ENCODE assay signal across 11 mouse cellular contexts in genomic region chr11:6256490-6257072, GRCm38 (mm10). TPM values are rescaled to one million over a fixed set of nuclear protein-coding genes. Genes with fewer than 3 reads are reported as not detected.
A peak's percentile ranks its signal among the peaks of the same experiment; 100 is the strongest.
DNase-seq lines count a peak whose midpoint lies in the region; ATAC-seq lines count a peak whose summit lies in the region.
"Had no signal": no experiment of that assay in that cellular context is flagged by ENCODE, and none has a peak within 500 bp of the region (broad histone marks: within the 10 kb centered on the region; RNA-seq: fewer than 3 reads in every experiment).

No protein-coding gene starts in this region.

- no peaks in the 10 kb centered on the region for H3K27me3 ChIP-seq in limb, embryonic 12.5 days
- no peaks in the 10 kb centered on the region for H3K27me3 ChIP-seq in limb, embryonic 10.5 days (ENCODE audit: low read depth, poor library complexity, severe bottlenecking)
- H3K27me3 ChIP-seq in hindbrain, embryonic 12.5 days: no peaks in the 10 kb centered on the region
- H3K27me3 ChIP-seq in limb, embryonic 13.5 days: no peaks in the 10 kb centered on the region

- no peak for DNase-seq in limb, embryonic 10.5 days (ENCODE audit: low spot score)
- peak; percentile 44 to 55 for DNase-seq in adrenal gland, postnatal 36 days
- no peak for DNase-seq in frontal cortex, postnatal 36 days (ENCODE audit: low spot score in 2 of 2)
- DNase-seq in cerebellum, adult 9-10 months: no peak
- DNase-seq: gastrocnemius, postnatal 10 days had no signal

- no peaks in the 10 kb centered on the region for H3K9me3 ChIP-seq in limb, embryonic 12.5 days
- no peaks in the 10 kb centered on the region for H3K9me3 ChIP-seq in limb, embryonic 10.5 days (replicated peaks)
- no peaks in the 10 kb centered on the region for H3K9me3 ChIP-seq in hindbrain, embryonic 12.5 days (replicated peaks)
- H3K9me3 ChIP-seq in limb, embryonic 13.5 days: no peaks in the 10 kb centered on the region

- WGBS in limb, embryonic 12.5 days: 68% methylated on average over 6 of the region's 6 CpGs
- WGBS in limb, embryonic 10.5 days: 76% methylated on average over 6 of the region's 6 CpGs
- WGBS in hindbrain, embryonic 12.5 days: 75% methylated on average over 6 of the region's 6 CpGs
- whole genome bisulfite sequencing in limb, embryonic 13.5 days: 65% methylated on average over 6 of the region's 6 CpGs

- peak; percentile 43; the same call in 1 of the 2 replicates for ATAC-seq in limb, embryonic 12.5 days (ENCODE audit: insufficient number of reproducible peaks, insufficient read depth, low FRiP score, low TSS enrichment, low read depth)
- 0 out of 2 replicates have a peak, but pooled peaks have one; percentile 42 for ATAC-seq in hindbrain, embryonic 12.5 days (ENCODE audit: low FRiP score)
- 0 out of 2 replicates have a peak, but pooled peaks have one; percentile 42 for ATAC-seq in limb, embryonic 13.5 days (ENCODE audit: low FRiP score, low read depth)
- no peak for ATAC-seq in CD4-positive, CD25-positive, alpha-beta regulatory T cell, adult 4 months
- ATAC-seq: inflammation-experienced regulatory T-cells, adult 6 months had no signal

- H3K27ac ChIP-seq in limb, embryonic 12.5 days: no peak overlapping the region
- H3K27ac ChIP-seq in limb, embryonic 10.5 days: no peak overlapping the region; the same call in 1 of the 2 replicates
- no peak overlapping the region for H3K27ac ChIP-seq in hindbrain, embryonic 12.5 days
- no peak overlapping the region for H3K27ac ChIP-seq in limb, embryonic 13.5 days

- H3K4me2 ChIP-seq in limb, embryonic 12.5 days: no peak overlapping the region
- no peak overlapping the region for H3K4me2 ChIP-seq in hindbrain, embryonic 12.5 days (replicated peaks)
- H3K4me2 ChIP-seq in limb, embryonic 13.5 days (replicated peaks): no peak overlapping the region

- no peak overlapping the region for H3K9ac ChIP-seq in limb, embryonic 12.5 days (replicated peaks)
- no peak overlapping the region for H3K9ac ChIP-seq in hindbrain, embryonic 12.5 days
- H3K9ac ChIP-seq in limb, embryonic 13.5 days: no peak overlapping the region

- H3K36me3 ChIP-seq in limb, embryonic 12.5 days: peaks cover 44% of the 10 kb centered on the region
- peaks cover 46% of the 10 kb centered on the region for H3K36me3 ChIP-seq in limb, embryonic 10.5 days
- H3K36me3 ChIP-seq in hindbrain, embryonic 12.5 days: peaks cover 43% of the 10 kb centered on the region
- peaks cover 43% of the 10 kb centered on the region for H3K36me3 ChIP-seq in limb, embryonic 13.5 days

- no peaks in the 10 kb centered on the region for H3K4me1 ChIP-seq in limb, embryonic 12.5 days (replicated peaks)
- H3K4me1 ChIP-seq in limb, embryonic 10.5 days: no peaks in the 10 kb centered on the region
- H3K4me1 ChIP-seq in hindbrain, embryonic 12.5 days: no peaks in the 10 kb centered on the region
- H3K4me1 ChIP-seq in limb, embryonic 13.5 days: no peaks in the 10 kb centered on the region

- H3K4me3 ChIP-seq in limb, embryonic 12.5 days (replicated peaks): no peak overlapping the region
- H3K4me3 ChIP-seq in limb, embryonic 10.5 days: no peak overlapping the region
- H3K4me3 ChIP-seq in hindbrain, embryonic 12.5 days: no peak overlapping the region
- H3K4me3 ChIP-seq in limb, embryonic 13.5 days: no peak overlapping the region

RNA-seq across cellular contexts. Expression of gene Ddx56, which starts 11.0 kb away (rescaled TPM):
- 108 and 112 TPM in 2 replicates for polyA plus RNA-seq in limb, embryonic 12.5 days (2016; fragmentation: Nextera tagmentation; extraction: Ambion mirVana)
- 133 and 154 TPM in 2 replicates for polyA plus RNA-seq in limb, embryonic 10.5 days (2016; fragmentation: Nextera tagmentation; extraction: Ambion mirVana)
- 10 to 100 TPM; 55.5 to 59.4 TPM for total RNA-seq in adrenal gland, postnatal 36 days (2021)
- 80.5 and 83.0 TPM in 2 replicates for polyA plus RNA-seq in hindbrain, embryonic 12.5 days (2016; fragmentation: Nextera tagmentation; extraction: Ambion mirVana)
- polyA plus RNA-seq in limb, embryonic 13.5 days (2015; fragmentation: Nextera tagmentation; extraction: Ambion mirVana): 98.1 and 101 TPM in 2 replicates
- polyA plus RNA-seq in CD4-positive, CD25-positive, alpha-beta regulatory T cell, adult 4 months (2017; shearing (Covaris generic)): 100 to 1,000 TPM in 1 of 2 experiments, 10 to 100 TPM in 1; 90.0 to 123 TPM

RNA-seq across cellular contexts. Expression of gene Tmed4, which starts 18.1 kb away (rescaled TPM):
- polyA plus RNA-seq in limb, embryonic 12.5 days (2016; fragmentation: Nextera tagmentation; extraction: Ambion mirVana): 106 and 112 TPM in 2 replicates
- polyA plus RNA-seq in limb, embryonic 10.5 days (2016; fragmentation: Nextera tagmentation; extraction: Ambion mirVana): 100.0 and 105 TPM in 2 replicates
- 100 to 1,000 TPM; 105 to 114 TPM for total RNA-seq in adrenal gland, postnatal 36 days (2021)
- 140 and 144 TPM in 2 replicates for polyA plus RNA-seq in hindbrain, embryonic 12.5 days (2016; fragmentation: Nextera tagmentation; extraction: Ambion mirVana)
- polyA plus RNA-seq in limb, embryonic 13.5 days (2015; fragmentation: Nextera tagmentation; extraction: Ambion mirVana): 109 and 113 TPM in 2 replicates
- 10 to 100 TPM; 76.3 to 100.0 TPM for polyA plus RNA-seq in CD4-positive, CD25-positive, alpha-beta regulatory T cell, adult 4 months (2017; shearing (Covaris generic))

RNA-seq across cellular contexts. Expression of gene Npc1l1, which starts 26.6 kb away (rescaled TPM):
- polyA plus RNA-seq in limb, embryonic 12.5 days (2016; fragmentation: Nextera tagmentation; extraction: Ambion mirVana): 0.04 TPM in 1 of 2 replicates, not detected in the other
- 0.03 TPM in 1 of 2 replicates, not detected in the other for polyA plus RNA-seq in limb, embryonic 10.5 days (2016; fragmentation: Nextera tagmentation; extraction: Ambion mirVana)
- total RNA-seq in adrenal gland, postnatal 36 days (2021): under 1 TPM; 0.07 TPM
- 0.05 TPM in 1 of 2 replicates, not detected in the other for polyA plus RNA-seq in hindbrain, embryonic 12.5 days (2016; fragmentation: Nextera tagmentation; extraction: Ambion mirVana)
- 0.03 and 0.06 TPM in 2 replicates for polyA plus RNA-seq in limb, embryonic 13.5 days (2015; fragmentation: Nextera tagmentation; extraction: Ambion mirVana)
- under 1 TPM; 0.07 to 0.13 TPM for polyA plus RNA-seq in CD4-positive, CD25-positive, alpha-beta regulatory T cell, adult 4 months (2017; shearing (Covaris generic))
- total RNA-seq: neutrophil, adult 5-6 weeks had no signal
- polyA plus RNA-seq: inflammation-experienced regulatory T-cells, adult 6 months had no signal

RNA-seq across cellular contexts. Expression of gene Ogdh, which starts 34.9 kb away (rescaled TPM):
- polyA plus RNA-seq in limb, embryonic 12.5 days (2016; fragmentation: Nextera tagmentation; extraction: Ambion mirVana): 94.0 and 96.8 TPM in 2 replicates
- polyA plus RNA-seq in limb, embryonic 10.5 days (2016; fragmentation: Nextera tagmentation; extraction: Ambion mirVana): 115 and 122 TPM in 2 replicates
- total RNA-seq in adrenal gland, postnatal 36 days (2021): 100 to 1,000 TPM; 515 to 618 TPM
- polyA plus RNA-seq in hindbrain, embryonic 12.5 days (2016; fragmentation: Nextera tagmentation; extraction: Ambion mirVana): 100 and 101 TPM in 2 replicates
- 84.1 and 95.0 TPM in 2 replicates for polyA plus RNA-seq in limb, embryonic 13.5 days (2015; fragmentation: Nextera tagmentation; extraction: Ambion mirVana)
- 100 to 1,000 TPM; 146 to 237 TPM for polyA plus RNA-seq in CD4-positive, CD25-positive, alpha-beta regulatory T cell, adult 4 months (2017; shearing (Covaris generic))

RNA-seq across cellular contexts. Expression of gene Nudcd3, which starts 56.4 kb away (rescaled TPM):
- 49.4 and 51.3 TPM in 2 replicates for polyA plus RNA-seq in limb, embryonic 12.5 days (2016; fragmentation: Nextera tagmentation; extraction: Ambion mirVana)
- 52.2 and 55.3 TPM in 2 replicates for polyA plus RNA-seq in limb, embryonic 10.5 days (2016; fragmentation: Nextera tagmentation; extraction: Ambion mirVana)
- total RNA-seq in adrenal gland, postnatal 36 days (2021): 10 to 100 TPM; 55.4 to 64.7 TPM
- polyA plus RNA-seq in hindbrain, embryonic 12.5 days (2016; fragmentation: Nextera tagmentation; extraction: Ambion mirVana): 57.7 and 58.6 TPM in 2 replicates
- 43.3 and 44.0 TPM in 2 replicates for polyA plus RNA-seq in limb, embryonic 13.5 days (2015; fragmentation: Nextera tagmentation; extraction: Ambion mirVana)
- polyA plus RNA-seq in CD4-positive, CD25-positive, alpha-beta regulatory T cell, adult 4 months (2017; shearing (Covaris generic)): 10 to 100 TPM; 32.3 to 52.0 TPM

Comparison
In these comparisons a context has a peak if more than half of its experiments do, and no peak if none do; other contexts are left out.
1. DNase-seq: peak in adrenal gland, postnatal 36 days (2 of 2); none in limb, embryonic 10.5 days (single experiment), frontal cortex, postnatal 36 days (0 of 2) and cerebellum, adult 9-10 months (single experiment).